Mouse (Mus musculus) limb, embryonic 11.5 days (tissue): ENCODE data around the gene Cenpw. TPM values are rescaled to one million over a fixed set of nuclear protein-coding genes. Genes with fewer than 3 reads are reported as not detected.

Source experiments
- ATAC-seq: fragments of 200-750 bp; cut with Nextera tagmentation; 2 replicates; pipeline ENCODE4 v1.8.0; 2017; ENCODE audit warnings: low read depth; ENCODE audit not compliant: insufficient number of reproducible peaks, low FRiP score, low TSS enrichment
- DNase-seq: peaks from one replicate; pipeline ENCODE4 v3.0.0-alpha.2; 2015; ENCODE audit warnings: low spot score
- H3K27ac ChIP-seq: fragments of 300-500 bp; sonication (generic); replicated peaks from 2 replicates; pipeline ENCODE4 v1.5.1; 2014; ENCODE audit warnings: low read depth, mild to moderate bottlenecking, low read length
- H3K27me3 ChIP-seq: fragments of 300-500 bp; sonication (generic); 2 replicates; pipeline ENCODE4 v1.6.1; 2014; ENCODE audit warnings: mild to moderate bottlenecking, low read length, mixed read lengths; ENCODE audit not compliant: control insufficient read depth, insufficient read depth
- H3K36me3 ChIP-seq: fragments of 300-500 bp; sonication (generic); 2 replicates; pipeline ENCODE4 v1.6.1; 2014; ENCODE audit warnings: mild to moderate bottlenecking, low read length, moderate library complexity, mixed read lengths; ENCODE audit not compliant: control insufficient read depth, insufficient read depth
- H3K4me1 ChIP-seq: fragments of 300-500 bp; sonication (generic); 2 replicates; pipeline ENCODE4 v1.6.1; 2014; ENCODE audit warnings: low read length, mixed read lengths; ENCODE audit not compliant: control insufficient read depth, insufficient read depth
- H3K4me2 ChIP-seq: fragments of 300-500 bp; sonication (generic); 2 replicates; pipeline ENCODE4 v1.6.1; 2014; ENCODE audit warnings: low read depth, mild to moderate bottlenecking, moderate library complexity; ENCODE audit not compliant: severe bottlenecking
- H3K4me3 ChIP-seq: fragments of 300-500 bp; sonication (generic); 2 replicates; pipeline ENCODE4 v1.5.1; 2014; ENCODE audit warnings: low read depth, low read length
- H3K9ac ChIP-seq: fragments of 300-500 bp; sonication (generic); 2 replicates; pipeline ENCODE4 v1.6.1; 2014; ENCODE audit warnings: mild to moderate bottlenecking, low read length
- H3K9me3 ChIP-seq: fragments of 300-500 bp; sonication (generic); 2 replicates; pipeline ENCODE4 v1.6.1; 2016; ENCODE audit warnings: low read length; ENCODE audit not compliant: control insufficient read depth
- WGBS: fragments of 180-500 bp; shearing (Covaris S2); extraction: QIAGEN DNeasy Blood & Tissue Kit; methylation state at CpG from one replicate; pipeline ENCODE4 v1.1.7; 2014; 5-methylcytosine and 5-hydroxymethylcytosine counted together
- polyA plus RNA-seq: library from polyadenylated mRNA; unstranded; fragments of >200 nt; fragmentation: Nextera tagmentation; extraction: Ambion mirVana; gene quantifications from 2 replicates; pipeline ENCODE4 v1.2.1, GENCODE M21; 2014

The Cenpw gene
- polyA plus RNA-seq = 70.9 and 73.0 TPM in 2 replicates

DNA sequence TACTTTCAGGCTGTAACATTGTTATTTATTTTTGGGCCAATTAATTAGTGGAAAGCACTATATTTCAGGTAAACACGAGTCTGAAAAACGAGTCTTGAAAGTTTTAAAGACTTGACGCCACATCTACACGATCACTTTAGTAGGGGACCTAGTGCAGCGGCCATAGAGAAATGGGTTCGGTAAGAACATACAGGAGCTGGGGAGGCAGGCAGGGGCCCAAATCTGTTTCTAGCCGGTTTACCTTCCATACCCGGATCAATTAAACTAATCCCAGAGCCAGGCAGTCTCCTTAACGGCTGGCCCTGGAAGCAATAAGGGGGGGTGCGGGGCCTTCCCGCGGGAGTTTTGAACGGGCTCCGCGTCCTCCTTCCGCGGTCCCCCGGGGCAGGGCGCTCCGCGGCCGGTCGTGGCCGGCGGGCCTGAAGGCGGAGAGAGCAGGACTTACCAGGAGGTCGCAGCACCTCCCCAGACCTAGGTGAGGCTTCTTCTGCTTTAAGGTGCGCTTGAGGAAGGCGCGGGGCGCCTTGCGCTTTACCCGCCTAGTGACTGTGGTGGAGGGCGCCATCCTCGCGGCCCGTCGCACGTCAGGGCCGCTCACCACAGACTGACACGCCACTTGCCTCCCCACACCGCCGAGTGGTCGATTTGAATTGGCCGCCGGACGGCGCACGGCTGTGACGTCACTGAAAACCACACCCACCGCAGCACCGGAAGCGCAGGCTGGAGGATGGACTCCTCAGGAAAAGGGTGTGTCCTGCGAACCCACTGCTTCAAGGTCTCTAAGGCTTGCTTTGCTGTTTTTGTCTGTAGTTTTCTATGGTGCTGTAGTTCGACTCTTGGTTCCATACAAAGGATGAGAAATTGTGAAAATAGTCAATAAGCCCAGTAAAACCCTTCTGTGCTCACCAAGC is at the start of gene Cenpw:
Gene Cenpw (minus strand): TSS at position 645 of the 911 bp plus-strand sequence.
- Histone ChIP-seq H3K9me3 (no peaks in the 10 kb centered on the region), H3K27ac (peak within 1 kb of the TSS; percentile 26; the same call in 1 of the 2 replicates), H3K4me2 (peak within 1 kb of the TSS; percentile 61), H3K9ac (peak within 1 kb of the TSS; percentile 94), H3K36me3 (no peaks in the 10 kb centered on the region), H3K4me3 (peak within 1 kb of the TSS; percentile 92), H3K4me1 (peaks cover 4% of the 10 kb centered on the region; the same call in 1 of the 2 replicates), H3K27me3 (no peaks in the 10 kb centered on the region)
- ATAC-seq (peak; percentile 100), DNase-seq (peak; percentile 97)
- 2% methylated on average over 55 of the region's 55 CpGs for WGBS

DNA sequence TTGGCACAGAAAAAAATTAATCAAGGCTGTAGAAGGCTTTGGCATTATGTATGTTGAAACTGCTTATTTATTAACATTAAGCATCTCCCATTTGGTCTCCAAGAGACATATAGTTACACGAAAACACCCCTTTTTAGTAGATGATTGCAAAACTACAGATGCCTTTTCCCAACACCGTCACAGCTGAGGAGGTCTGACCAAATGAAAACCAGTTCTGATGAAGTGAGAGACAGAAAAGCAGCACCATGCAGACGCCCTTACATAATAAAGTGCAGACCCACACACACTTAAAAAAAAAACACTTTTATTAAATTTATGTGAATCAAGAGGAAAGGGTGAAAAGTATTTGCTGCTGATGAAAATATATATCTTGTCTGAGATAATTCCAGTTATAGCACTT is 49.3 kb upstream of the Cenpw start:
- H3K36me3 ChIP-seq = no peaks in the 10 kb centered on the region
- no peak overlapping the region for H3K4me2 ChIP-seq
- ATAC-seq (no peak), DNase-seq (no peak)
- H3K4me3 ChIP-seq = no peak overlapping the region
- no peaks in the 10 kb centered on the region for H3K9me3 ChIP-seq
- no peaks in the 10 kb centered on the region for H3K4me1 ChIP-seq
- 22% methylated on average over 3 of the region's 3 CpGs for WGBS
- no peak overlapping the region for H3K27ac ChIP-seq
- H3K9ac ChIP-seq = no peak overlapping the region
- no peaks in the 10 kb centered on the region for H3K27me3 ChIP-seq

DNA sequence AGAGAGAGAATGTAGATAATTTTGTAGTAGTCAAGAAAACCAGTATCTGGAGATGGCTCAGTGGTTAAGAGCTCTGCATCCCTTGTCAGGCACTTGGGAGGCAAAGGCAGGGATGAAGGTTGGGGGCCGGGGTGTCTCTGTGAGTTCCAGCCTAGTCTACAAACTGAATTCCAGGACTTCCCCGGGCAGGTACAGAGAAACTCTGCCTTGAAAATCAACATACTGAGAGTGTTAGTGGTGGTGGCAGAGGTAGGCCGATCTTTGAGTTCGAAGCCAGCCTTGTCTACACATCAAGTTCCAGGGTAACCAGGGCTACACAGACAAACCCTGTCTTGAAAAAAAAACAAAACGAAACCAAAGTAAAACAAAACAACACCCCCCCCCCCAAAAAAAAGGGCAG is 859 bp downstream of the Cenpw start:
- Histone ChIP-seq H3K4me3 (peak overlapping the region; percentile 92), H3K36me3 (no peaks in the 10 kb centered on the region), H3K4me1 (peaks cover 4% of the 10 kb centered on the region; the same call in 1 of the 2 replicates), H3K27ac (no peak overlapping the region), H3K4me2 (peak overlapping the region; percentile 61), H3K9me3 (no peaks in the 10 kb centered on the region), H3K27me3 (no peaks in the 10 kb centered on the region), H3K9ac (peak overlapping the region; percentile 13; the same call in 1 of the 2 replicates)
- 57% methylated on average over 5 of the region's 5 CpGs for WGBS
- DNase-seq (no peak), ATAC-seq (no peak)

DNA sequence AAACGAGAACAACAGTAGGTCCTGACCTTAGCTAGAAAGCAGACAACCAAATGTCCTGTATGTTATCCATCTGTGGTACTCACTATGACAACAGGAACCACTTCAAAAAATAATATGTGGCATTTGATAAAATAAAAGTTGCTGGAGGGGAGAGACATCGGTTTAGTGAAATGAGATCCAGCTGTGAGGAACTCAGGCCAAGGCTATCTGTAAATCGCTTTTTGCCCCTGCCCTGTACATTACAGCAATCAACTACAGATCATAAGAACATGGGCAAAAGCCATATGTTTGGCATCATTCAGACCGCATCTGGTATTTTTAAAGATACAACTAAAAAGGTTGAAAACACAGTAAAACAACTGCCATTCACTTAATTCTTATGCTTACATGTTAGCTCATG is 32.7 kb downstream of the Cenpw start:
- H3K9me3 ChIP-seq = no peaks in the 10 kb centered on the region
- no peak overlapping the region for H3K27ac ChIP-seq
- DNase-seq = no peak
- no peak overlapping the region for H3K4me3 ChIP-seq
- H3K4me1 ChIP-seq = no peaks in the 10 kb centered on the region
- H3K27me3 ChIP-seq = no peaks in the 10 kb centered on the region
- H3K9ac ChIP-seq = no peak overlapping the region
- H3K4me2 ChIP-seq = no peak overlapping the region
- H3K36me3 ChIP-seq = no peaks in the 10 kb centered on the region
- no peak for ATAC-seq
- WGBS = 53% methylated on average over 4 of the region's 4 CpGs
